Mouse (Mus musculus): ENCODE data around the gene Pafah2. TPM values are rescaled to one million over a fixed set of nuclear protein-coding genes. Genes with fewer than 3 reads are reported as not detected.

Gene Pafah2
- polyA plus RNA-seq, 1 experiment from 2014 or later: 11.2 TPM

- Histone ChIP-seq H3K27ac (no peak overlapping the region), H3K9ac (no peak overlapping the region), H3K4me3 (no peak overlapping the region), H3K4me2 (replicated peaks) (no peak overlapping the region; the same call in 1 of the 2 replicates), H3K27me3 (peaks cover 23% of the 10 kb centered on the region), H3K36me3 (no peaks in the 10 kb centered on the region), H3K9me3 (no peaks in the 10 kb centered on the region), H3K4me1 (peaks cover 22% of the 10 kb centered on the region)
- no peak for ATAC-seq (ENCODE audit: insufficient number of reproducible peaks, insufficient read depth, low FRiP score, low TSS enrichment)
- WGBS: 52% methylated on average over 23 of the region's 23 CpGs
These were observed 51.8 kb downstream of the Pafah2 start for GRCm38 (mm10) chr4:134447966-134448365.

GRCm38 (mm10) chr4:134449595-134450391, 53.7 kb downstream of the Pafah2 start:
- no peak for ATAC-seq (ENCODE audit: insufficient number of reproducible peaks, insufficient read depth, low FRiP score, low TSS enrichment)
- H3K4me2 ChIP-seq (replicated peaks): no peak overlapping the region
- H3K4me3 ChIP-seq: no peak overlapping the region
- no peaks in the 10 kb centered on the region for H3K9me3 ChIP-seq
- peaks cover 22% of the 10 kb centered on the region for H3K4me1 ChIP-seq
- no peak overlapping the region for H3K9ac ChIP-seq
- 17% methylated on average over 13 of the region's 13 CpGs for WGBS
- H3K27me3 ChIP-seq: peaks cover 38% of the 10 kb centered on the region
- H3K36me3 ChIP-seq: no peaks in the 10 kb centered on the region
- H3K27ac ChIP-seq: no peak overlapping the region

GRCm38 (mm10) chr4:134450392-134451195, 54.5 kb downstream of the Pafah2 start:
- no peak for ATAC-seq (ENCODE audit: insufficient number of reproducible peaks, insufficient read depth, low FRiP score, low TSS enrichment)
- peak overlapping the region; percentile 29 for H3K4me2 ChIP-seq (replicated peaks)
- peaks cover 44% of the 10 kb centered on the region for H3K27me3 ChIP-seq
- H3K36me3 ChIP-seq: no peaks in the 10 kb centered on the region
- H3K9me3 ChIP-seq: no peaks in the 10 kb centered on the region
- H3K27ac ChIP-seq: 0 out of 2 replicates have a peak overlapping the region, but pooled peaks have one; percentile 36
- WGBS: 15% methylated on average over 20 of the region's 20 CpGs
- H3K9ac ChIP-seq: no peak overlapping the region
- H3K4me3 ChIP-seq: no peak overlapping the region
- peaks cover 22% of the 10 kb centered on the region for H3K4me1 ChIP-seq

DNA sequence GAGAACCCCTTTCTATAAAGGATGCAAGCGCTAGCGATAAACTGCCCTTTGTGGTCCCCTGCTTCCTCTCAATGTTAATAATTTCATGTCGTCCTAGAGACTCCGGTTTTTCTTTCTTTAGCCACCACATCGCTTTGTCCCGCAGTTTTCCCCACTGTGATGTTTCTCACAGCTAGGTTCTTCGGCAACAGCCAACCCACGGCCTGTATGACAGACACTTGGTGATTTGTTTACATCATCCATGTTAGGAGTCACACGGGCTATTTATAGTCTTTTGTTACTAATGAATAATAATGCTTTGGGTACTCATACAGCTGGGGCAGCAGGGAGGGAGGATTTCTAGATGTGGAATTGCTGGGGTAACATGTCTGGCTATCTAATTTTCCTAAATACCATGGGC, 55.4 kb downstream of the Pafah2 start:
- Histone ChIP-seq H3K27me3 (peaks cover 41% of the 10 kb centered on the region), H3K36me3 (no peaks in the 10 kb centered on the region), H3K9me3 (no peaks in the 10 kb centered on the region), H3K9ac (no peak overlapping the region), H3K4me3 (no peak overlapping the region), H3K4me1 (peaks cover 16% of the 10 kb centered on the region), H3K27ac (no peak overlapping the region), H3K4me2 (replicated peaks) (no peak overlapping the region)
- no peak for ATAC-seq (ENCODE audit: insufficient number of reproducible peaks, insufficient read depth, low FRiP score, low TSS enrichment)
- 72% methylated on average over 9 of the region's 9 CpGs for WGBS

DNA sequence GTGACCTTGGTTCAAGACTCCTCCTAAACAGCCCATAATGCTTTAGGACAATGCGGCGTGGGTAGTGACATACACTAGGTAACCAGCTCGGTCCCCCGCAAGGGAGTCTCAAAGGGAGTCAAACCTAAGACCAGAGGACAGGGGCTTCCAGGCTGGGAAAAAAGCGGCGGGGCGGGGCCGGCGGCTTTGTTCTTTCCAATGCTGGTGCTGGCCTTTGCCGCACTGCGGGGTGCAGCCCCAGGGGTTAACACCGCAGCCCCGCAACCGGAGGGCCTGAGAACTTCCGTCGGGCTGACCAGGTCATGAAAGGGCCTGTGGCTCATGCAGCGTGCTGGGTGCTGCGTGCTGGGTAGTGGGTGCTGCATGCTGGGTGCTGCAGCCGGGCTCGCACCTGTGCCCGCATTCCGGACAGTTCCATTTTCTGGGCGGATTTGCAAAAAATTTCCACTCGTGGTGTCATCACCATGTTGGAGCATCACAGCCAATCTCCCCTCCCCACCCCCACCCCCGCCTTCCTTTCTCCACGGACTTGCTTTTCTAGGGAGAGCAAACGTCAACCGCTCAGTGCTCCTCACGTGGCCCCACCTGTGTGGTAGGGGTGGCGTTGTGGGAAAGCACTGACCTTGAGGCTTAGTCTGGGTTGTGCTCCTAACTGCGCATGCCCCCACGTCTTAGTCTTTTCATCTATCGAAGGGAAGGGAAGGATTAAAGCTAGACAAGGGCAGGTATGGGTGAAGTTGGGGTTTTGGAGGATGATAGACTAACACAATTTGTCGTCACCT, 57.7 kb downstream of the Pafah2 start:
- ATAC-seq (ENCODE audit: insufficient number of reproducible peaks, insufficient read depth, low FRiP score, low TSS enrichment): no peak
- H3K27me3 ChIP-seq: peaks cover 41% of the 10 kb centered on the region
- H3K36me3 ChIP-seq: no peaks in the 10 kb centered on the region
- H3K9ac ChIP-seq: no peak overlapping the region
- H3K27ac ChIP-seq: no peak overlapping the region
- H3K4me2 ChIP-seq (replicated peaks): peak overlapping the region; percentile 35
- H3K4me1 ChIP-seq: peaks cover 14% of the 10 kb centered on the region
- H3K9me3 ChIP-seq: no peaks in the 10 kb centered on the region
- 25% methylated on average over 34 of the region's 34 CpGs for WGBS
- H3K4me3 ChIP-seq: peak overlapping the region; percentile 16; the same call in 1 of the 2 replicates

DNA sequence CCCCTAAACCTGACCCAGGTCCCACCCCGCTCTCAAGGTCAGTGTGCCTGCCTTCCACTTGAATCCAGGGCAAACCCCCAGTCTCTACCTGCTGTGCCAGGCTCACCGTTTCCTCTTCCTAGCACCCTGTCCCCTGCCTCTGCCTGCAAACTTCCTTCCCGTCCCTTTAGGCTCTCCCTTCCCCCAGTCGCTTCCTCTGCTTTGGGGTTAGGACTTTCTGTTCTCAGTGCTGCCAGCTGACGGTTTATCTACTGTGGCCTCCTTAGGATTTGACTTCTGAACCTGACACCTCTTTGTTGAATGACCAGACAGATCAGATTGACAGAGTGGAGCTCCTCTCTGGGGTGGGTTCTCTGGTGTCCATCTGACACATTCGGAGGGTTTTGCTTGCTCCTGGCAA, 59.2 kb downstream of the Pafah2 start:
- no peak overlapping the region for H3K27ac ChIP-seq
- no peak overlapping the region for H3K4me2 ChIP-seq (replicated peaks)
- no peak overlapping the region for H3K9ac ChIP-seq
- H3K9me3 ChIP-seq: no peaks in the 10 kb centered on the region
- H3K4me1 ChIP-seq: peaks cover 8% of the 10 kb centered on the region
- ATAC-seq (ENCODE audit: insufficient number of reproducible peaks, insufficient read depth, low FRiP score, low TSS enrichment): no peak
- 41% methylated on average over 6 of the region's 6 CpGs for WGBS
- peaks cover 41% of the 10 kb centered on the region for H3K27me3 ChIP-seq
- no peak overlapping the region for H3K4me3 ChIP-seq
- H3K36me3 ChIP-seq: no peaks in the 10 kb centered on the region

GRCm38 (mm10) chr4:134457130-134457825, 61.2 kb downstream of the Pafah2 start:
- peaks cover 26% of the 10 kb centered on the region for H3K27me3 ChIP-seq
- no peak overlapping the region for H3K27ac ChIP-seq
- WGBS: 58% methylated on average over 7 of the region's 7 CpGs
- no peak overlapping the region for H3K4me2 ChIP-seq (replicated peaks)
- H3K4me1 ChIP-seq: no peaks in the 10 kb centered on the region
- no peak overlapping the region for H3K4me3 ChIP-seq
- H3K36me3 ChIP-seq: no peaks in the 10 kb centered on the region
- H3K9me3 ChIP-seq: no peaks in the 10 kb centered on the region
- ATAC-seq (ENCODE audit: insufficient number of reproducible peaks, insufficient read depth, low FRiP score, low TSS enrichment): no peak
- H3K9ac ChIP-seq: no peak overlapping the region

DNA sequence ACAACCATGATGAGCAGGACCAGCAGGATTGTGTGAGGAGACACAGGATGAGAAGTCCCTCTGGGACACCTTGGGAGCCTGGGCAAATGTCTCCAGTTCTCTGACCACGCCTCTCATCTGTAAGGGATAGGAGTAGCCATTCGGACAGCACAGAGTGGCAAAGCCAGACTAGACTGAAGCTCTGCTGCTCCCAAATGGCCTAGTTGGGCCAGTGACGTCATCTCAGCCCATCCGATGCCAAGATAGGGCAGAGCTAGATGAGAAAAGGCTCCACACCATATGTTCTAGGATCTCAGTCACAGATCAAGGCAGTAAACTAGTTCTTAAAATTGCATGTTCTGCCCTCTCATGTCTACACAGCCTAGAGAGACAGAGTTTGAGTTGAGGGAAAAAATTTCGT, 62.7 kb downstream of the Pafah2 start:
- no peak overlapping the region for H3K27ac ChIP-seq
- no peaks in the 10 kb centered on the region for H3K4me1 ChIP-seq
- H3K9ac ChIP-seq: no peak overlapping the region
- H3K4me3 ChIP-seq: no peak overlapping the region
- ATAC-seq (ENCODE audit: insufficient number of reproducible peaks, insufficient read depth, low FRiP score, low TSS enrichment): no peak
- no peaks in the 10 kb centered on the region for H3K9me3 ChIP-seq
- H3K27me3 ChIP-seq: peaks cover 14% of the 10 kb centered on the region
- H3K36me3 ChIP-seq: no peaks in the 10 kb centered on the region
- H3K4me2 ChIP-seq (replicated peaks): no peak overlapping the region
- WGBS: 79% methylated on average over 5 of the region's 5 CpGs

GRCm38 (mm10) chr4:134460277-134460676, 64.2 kb downstream of the Pafah2 start:
- H3K4me2 ChIP-seq (replicated peaks): no peak overlapping the region
- H3K4me3 ChIP-seq: no peak overlapping the region
- WGBS: 77% methylated on average over 10 of the region's 10 CpGs
- no peaks in the 10 kb centered on the region for H3K4me1 ChIP-seq
- ATAC-seq (ENCODE audit: insufficient number of reproducible peaks, insufficient read depth, low FRiP score, low TSS enrichment): no peak
- H3K27ac ChIP-seq: no peak overlapping the region
- H3K27me3 ChIP-seq: 0 out of 2 replicates have a peak, but pooled peaks cover 2% of the 10 kb centered on the region
- no peak overlapping the region for H3K9ac ChIP-seq
- H3K9me3 ChIP-seq: no peaks in the 10 kb centered on the region
- H3K36me3 ChIP-seq: no peaks in the 10 kb centered on the region

GRCm38 (mm10) chr4:134461252-134461651, 65.1 kb downstream of the Pafah2 start:
- 69% methylated on average over 5 of the region's 5 CpGs for WGBS
- Histone ChIP-seq H3K9ac (no peak overlapping the region), H3K27ac (no peak overlapping the region), H3K4me1 (no peaks in the 10 kb centered on the region), H3K9me3 (no peaks in the 10 kb centered on the region), H3K4me2 (replicated peaks) (no peak overlapping the region), H3K4me3 (no peak overlapping the region), H3K36me3 (no peaks in the 10 kb centered on the region), H3K27me3 (no peaks in the 10 kb centered on the region)
- no peak for ATAC-seq (ENCODE audit: insufficient number of reproducible peaks, insufficient read depth, low FRiP score, low TSS enrichment)

DNA sequence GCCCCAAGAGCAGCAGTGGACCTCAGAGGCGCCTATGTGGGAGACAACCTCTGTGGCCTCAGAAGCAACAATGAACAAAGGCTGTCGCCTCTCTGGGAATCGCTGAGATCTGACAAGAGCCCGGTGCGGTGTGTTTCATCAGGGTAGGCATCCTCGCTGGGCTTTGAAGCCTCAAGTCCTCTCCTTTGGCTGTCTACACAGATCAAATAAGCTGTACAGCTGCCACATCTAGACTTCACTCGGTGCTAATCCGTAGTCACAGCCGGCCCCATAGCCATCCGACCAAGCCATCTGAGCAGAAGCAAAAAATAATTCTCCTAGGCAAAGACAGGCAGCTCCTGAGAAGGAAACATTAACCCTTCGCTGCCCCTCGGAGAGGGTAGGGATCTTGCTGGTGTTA, 69.7 kb downstream of the Pafah2 start:
- no peak overlapping the region for H3K4me3 ChIP-seq
- ATAC-seq (ENCODE audit: insufficient number of reproducible peaks, insufficient read depth, low FRiP score, low TSS enrichment): no peak
- H3K9me3 ChIP-seq: no peaks in the 10 kb centered on the region
- peaks cover 1% of the 10 kb centered on the region for H3K36me3 ChIP-seq
- H3K4me2 ChIP-seq (replicated peaks): no peak overlapping the region; the same call in 1 of the 2 replicates
- WGBS: 40% methylated on average over 12 of the region's 12 CpGs
- peaks cover 6% of the 10 kb centered on the region; the same call in 1 of the 2 replicates for H3K4me1 ChIP-seq
- no peak overlapping the region for H3K9ac ChIP-seq
- H3K27ac ChIP-seq: no peak overlapping the region
- H3K27me3 ChIP-seq: no peaks in the 10 kb centered on the region
